Comparison of ENCODE assay signal across 9 mouse cellular contexts in genomic region chr9:24770149-24770940, GRCm38 (mm10). TPM values are rescaled to one million over a fixed set of nuclear protein-coding genes. Genes with fewer than 3 reads are reported as not detected.
DNase-seq lines count a peak whose midpoint lies in the region.
"Had no signal": no experiment of that assay in that cellular context is flagged by ENCODE, and none has a peak within 500 bp of the region (broad histone marks: within the 10 kb centered on the region; RNA-seq: fewer than 3 reads in every experiment).

No protein-coding gene starts in this region.

- peaks cover 20% of the 10 kb centered on the region for H3K4me1 ChIP-seq in hindbrain, embryonic 10.5 days (replicated peaks)
- peaks cover 24% of the 10 kb centered on the region for H3K4me1 ChIP-seq in megakaryocyte, embryonic 14.5 days

- H3K4me3 ChIP-seq in hindbrain, embryonic 10.5 days: peak overlapping the region; percentile 37
- H3K4me3 ChIP-seq in megakaryocyte, embryonic 14.5 days (replicated peaks): peak overlapping the region; percentile 91
- H3K4me3 ChIP-seq: erythroblast, embryonic 14.5 days had no signal

- H3K27ac ChIP-seq in hindbrain, embryonic 10.5 days: peak overlapping the region; percentile 29; the same call in 1 of the 2 replicates

- no peaks in the 10 kb centered on the region for H3K36me3 ChIP-seq in hindbrain, embryonic 10.5 days
- H3K36me3 ChIP-seq in megakaryocyte, embryonic 14.5 days (replicated peaks; ENCODE audit: low read length): no peaks in the 10 kb centered on the region

- H3K9me3 ChIP-seq in hindbrain, embryonic 10.5 days: no peaks in the 10 kb centered on the region
- H3K9me3 ChIP-seq in megakaryocyte, embryonic 14.5 days: peaks cover 12% of the 10 kb centered on the region

- intact Hi-C loops in left cerebral cortex, postnatal 10 days (cut with DNase I): no loop called here

- WGBS in hindbrain, embryonic 10.5 days: under 1% methylated on average over 41 of the region's 41 CpGs

- DNase-seq in adrenal gland, postnatal 14 days: peak; percentile 14
- no peak for DNase-seq in adrenal gland, postnatal 25 days
- DNase-seq in embryo, embryonic 11 days: peak; percentile 52
- DNase-seq in hindbrain, embryonic 10.5 days (ENCODE audit: low spot score): peak; percentile 55
- no peak for DNase-seq in layer of hippocampus, postnatal 25 days (ENCODE audit: extremely low spot score in 1 of 2, low spot score in 1 of 2)
- DNase-seq in left cerebral cortex, postnatal 10 days (ENCODE audit: extremely low spot score in 1 of 2, low spot score in 2 of 2): no peak
- no peak for DNase-seq in kidney, adult 9 months

- H3K27me3 ChIP-seq in hindbrain, embryonic 10.5 days (ENCODE audit: insufficient read depth, poor library complexity, severe bottlenecking): peaks cover 99% of the 10 kb centered on the region
- H3K27me3 ChIP-seq in megakaryocyte, embryonic 14.5 days (replicated peaks): peaks cover 74% of the 10 kb centered on the region

RNA-seq across cellular contexts. Expression of gene Tbx20, which starts 3.8 kb away (rescaled TPM):
- 20.5 and 21.2 TPM in 2 replicates for total RNA-seq in adrenal gland, postnatal 14 days (2021)
- 24.2 and 25.1 TPM in 2 replicates for total RNA-seq in adrenal gland, postnatal 25 days (2021)
- polyA plus RNA-seq in hindbrain, embryonic 10.5 days (2016; fragmentation: Nextera tagmentation; extraction: Ambion mirVana): 3.3 and 4.3 TPM in 2 replicates
- polyA plus RNA-seq in megakaryocyte, embryonic 14.5 days (2012; ENCODE audit: insufficient read depth, low replicate concordance): 1.3 TPM in 1 of 2 replicates, not detected in the other
- total RNA-seq in layer of hippocampus, postnatal 25 days (2021): not detected
- not detected for total RNA-seq in left cerebral cortex, postnatal 10 days (2021)
- polyA plus RNA-seq: erythroblast, embryonic 14.5 days had no signal

Comparison
In these comparisons a context has a peak if more than half of its experiments do, and no peak if none do; other contexts are left out.
1. DNase-seq: peak in adrenal gland, postnatal 14 days (single experiment), embryo, embryonic 11 days (single experiment) and hindbrain, embryonic 10.5 days (single experiment); none in adrenal gland, postnatal 25 days (single experiment), layer of hippocampus, postnatal 25 days (0 of 2), left cerebral cortex, postnatal 10 days (0 of 2) and kidney, adult 9 months (single experiment).
2. RNA of gene Tbx20, which starts 3.8 kb away (total RNA-seq): 24.2 to 25.1 TPM in adrenal gland, postnatal 25 days and 20.5 to 21.2 TPM in adrenal gland, postnatal 14 days; not detected in layer of hippocampus, postnatal 25 days and not detected in left cerebral cortex, postnatal 10 days; every median in the first group is over 10 times any median in the second.